Mouse (Mus musculus) ES-Bruce4 (cell line): Measurements from ENCODE around the gene Plgrkt.

Experiments used
- CTCF ChIP-seq: IDR thresholded peaks from one replicate; pipeline ENCODE4 v1.8.1; 2011; ENCODE audit warnings: low read depth, low read length
- EP300 ChIP-seq: IDR thresholded peaks from 2 replicates; pipeline ENCODE4 v1.6.1; 2011; ENCODE audit warnings: low read depth, low read length; ENCODE audit not compliant: insufficient read depth
- POLR2A ChIP-seq: IDR thresholded peaks from one replicate; pipeline ENCODE4 v1.8.1; 2011; ENCODE audit warnings: low read length; ENCODE audit not compliant: insufficient read depth

GRCm38 (mm10) chr19:29325852-29326180, 41.4 kb downstream of the Plgrkt start:
- TF ChIP-seq POLR2A (no peak), CTCF (no peak), EP300 (no peak)
